Mouse (Mus musculus) liver, embryonic 14.5 days (tissue): Measurements from ENCODE around the gene Amt.
"Not testable (repeated sequence)": the region's sequence is repeated elsewhere in the genome, so short reads cannot be mapped to it uniquely, and the experiment has no call there.

ENCODE experiments used
- CTCF ChIP-seq: IDR thresholded peaks from 2 replicates; pipeline ENCODE4 v1.5.1; 2016; ENCODE audit warnings: antibody characterized with exemption, low read depth, control low read depth
- EP300 ChIP-seq: IDR thresholded peaks from 2 replicates; pipeline ENCODE4 v1.6.1; 2016; ENCODE audit warnings: antibody characterized with exemption, low read depth

GRCm38 (mm10) chr9:108322054-108322453 lies 25.4 kb downstream of the Amt start:
- peak; percentile 52 for TF ChIP-seq CTCF
- TF ChIP-seq EP300: not testable (repeated sequence)
